Mouse (Mus musculus) forebrain, embryonic 10.5 days (tissue): ENCODE results near the gene Dyrk3. TPM values are rescaled to one million over a fixed set of nuclear protein-coding genes. Genes with fewer than 3 reads are reported as not detected.

Experiments
- DNase-seq: peaks from one replicate; pipeline ENCODE4 v3.0.0-alpha.2; 2017; ENCODE audit warnings: low spot score; ENCODE audit errors: extremely low spot score
- H3K27ac ChIP-seq: fragments of 300-500 bp; sonication (generic); 2 replicates; pipeline ENCODE4 v1.5.1; 2016; ENCODE audit warnings: mild to moderate bottlenecking
- H3K27me3 ChIP-seq: fragments of 300-500 bp; sonication (generic); 2 replicates; pipeline ENCODE4 v1.6.1; 2016; ENCODE audit warnings: mild to moderate bottlenecking; ENCODE audit not compliant: poor library complexity, severe bottlenecking
- H3K36me3 ChIP-seq: fragments of 300-500 bp; sonication (generic); replicated peaks from 2 replicates; pipeline ENCODE4 v1.6.1; 2016; ENCODE audit warnings: mild to moderate bottlenecking, moderate library complexity
- H3K4me1 ChIP-seq: fragments of 300-500 bp; sonication (generic); 2 replicates; pipeline ENCODE4 v1.6.1; 2016
- H3K4me3 ChIP-seq: fragments of 300-500 bp; sonication (generic); 2 replicates; pipeline ENCODE4 v1.5.1; 2016; ENCODE audit warnings: mild to moderate bottlenecking, moderate library complexity
- H3K9me3 ChIP-seq: fragments of 300-500 bp; sonication (generic); 2 replicates; pipeline ENCODE4 v1.6.1; 2016; ENCODE audit warnings: mild to moderate bottlenecking, moderate library complexity
- WGBS: fragments of 180-500 bp; shearing (Covaris S2); methylation state at CpG from one replicate; pipeline ENCODE4 v1.1.7; 2016; 5-methylcytosine and 5-hydroxymethylcytosine counted together
- polyA plus RNA-seq: library from polyadenylated mRNA; unstranded; fragments of >200 nt; fragmentation: Nextera tagmentation; extraction: Ambion mirVana; gene quantifications from 2 replicates; pipeline ENCODE4 v1.2.1, GENCODE M21; 2016

Gene Dyrk3
- polyA plus RNA-seq, 1 experiment from 2014 or later: 15.5 TPM

- Histone ChIP-seq H3K4me1 (peaks cover 62% of the 10 kb centered on the region), H3K4me3 (peak overlapping the region; percentile 97), H3K9me3 (no peaks in the 10 kb centered on the region), H3K36me3 (0 out of 2 replicates have a peak, but pooled peaks cover 7% of the 10 kb centered on the region), H3K27ac (peak overlapping the region; percentile 95), H3K27me3 (peaks cover 12% of the 10 kb centered on the region)
- 37% methylated on average over 9 of the region's 9 CpGs for WGBS
- DNase-seq: no peak
Measured at GRCm38 (mm10) chr1:131096132-131096695, 41.9 kb downstream of the Dyrk3 start.

- Histone ChIP-seq H3K4me3 (peak overlapping the region; percentile 97), H3K9me3 (no peaks in the 10 kb centered on the region), H3K4me1 (peaks cover 69% of the 10 kb centered on the region), H3K27me3 (peaks cover 12% of the 10 kb centered on the region), H3K36me3 (0 out of 2 replicates have a peak, but pooled peaks cover 7% of the 10 kb centered on the region), H3K27ac (no peak overlapping the region)
- DNase-seq: no peak
- 40% methylated on average over 8 of the region's 8 CpGs for WGBS
Measured at GRCm38 (mm10) chr1:131095574-131095973, 42.6 kb downstream of the Dyrk3 start.

- no peaks in the 10 kb centered on the region for H3K9me3 ChIP-seq
- 91% methylated on average over 8 of the region's 8 CpGs for WGBS
- no peak overlapping the region for H3K27ac ChIP-seq
- H3K36me3 ChIP-seq: 0 out of 2 replicates have a peak, but pooled peaks cover 7% of the 10 kb centered on the region
- peaks cover 83% of the 10 kb centered on the region for H3K4me1 ChIP-seq
- no peak for DNase-seq
- peaks cover 6% of the 10 kb centered on the region for H3K27me3 ChIP-seq
- H3K4me3 ChIP-seq: no peak overlapping the region
Measured at GRCm38 (mm10) chr1:131093889-131094288, 44.3 kb downstream of the Dyrk3 start.

GRCm38 (mm10) chr1:131092846-131093245, 45.3 kb downstream of the Dyrk3 start:
- Histone ChIP-seq H3K27me3 (no peaks in the 10 kb centered on the region), H3K27ac (no peak overlapping the region), H3K4me1 (peaks cover 85% of the 10 kb centered on the region), H3K36me3 (0 out of 2 replicates have a peak, but pooled peaks cover 7% of the 10 kb centered on the region), H3K9me3 (no peaks in the 10 kb centered on the region), H3K4me3 (no peak overlapping the region)
- DNase-seq: no peak
- 97% methylated on average over 3 of the region's 3 CpGs for WGBS

GRCm38 (mm10) chr1:131092173-131092572, 46.0 kb downstream of the Dyrk3 start:
- Histone ChIP-seq H3K36me3 (0 out of 2 replicates have a peak, but pooled peaks cover 7% of the 10 kb centered on the region), H3K4me1 (peaks cover 88% of the 10 kb centered on the region), H3K27ac (no peak overlapping the region), H3K9me3 (no peaks in the 10 kb centered on the region), H3K4me3 (no peak overlapping the region), H3K27me3 (no peaks in the 10 kb centered on the region)
- WGBS: 92% methylated on average over 3 of the region's 3 CpGs
- no peak for DNase-seq

GRCm38 (mm10) chr1:131091481-131091880, 46.7 kb downstream of the Dyrk3 start:
- Histone ChIP-seq H3K36me3 (0 out of 2 replicates have a peak, but pooled peaks cover 7% of the 10 kb centered on the region), H3K27ac (no peak overlapping the region), H3K4me1 (peaks cover 93% of the 10 kb centered on the region), H3K4me3 (no peak overlapping the region), H3K9me3 (no peaks in the 10 kb centered on the region), H3K27me3 (no peaks in the 10 kb centered on the region)
- DNase-seq: no peak
- WGBS: 94% methylated on average over 3 of the region's 3 CpGs

GRCm38 (mm10) chr1:131090877-131091276, 47.3 kb downstream of the Dyrk3 start:
- 80% methylated on average over 4 of the region's 4 CpGs for WGBS
- no peak overlapping the region for H3K27ac ChIP-seq

GRCm38 (mm10) chr1:131090261-131090660, 47.9 kb downstream of the Dyrk3 start:
- peaks cover 93% of the 10 kb centered on the region for H3K4me1 ChIP-seq
- no peak overlapping the region for H3K4me3 ChIP-seq
- H3K36me3 ChIP-seq: 0 out of 2 replicates have a peak, but pooled peaks cover 7% of the 10 kb centered on the region
- H3K27me3 ChIP-seq: no peaks in the 10 kb centered on the region
- 0 out of 2 replicates have a peak overlapping the region, but pooled peaks have one; percentile 51 for H3K27ac ChIP-seq
- no peak for DNase-seq
- 89% methylated on average over 5 of the region's 5 CpGs for WGBS
- no peaks in the 10 kb centered on the region for H3K9me3 ChIP-seq

More at GRCm38 (mm10) chr1:131090877-131091276, 47.3 kb downstream of the Dyrk3 start:
- Histone ChIP-seq H3K9me3 (no peaks in the 10 kb centered on the region), H3K4me1 (peaks cover 93% of the 10 kb centered on the region), H3K4me3 (no peak overlapping the region), H3K27me3 (no peaks in the 10 kb centered on the region), H3K36me3 (0 out of 2 replicates have a peak, but pooled peaks cover 7% of the 10 kb centered on the region)
- no peak for DNase-seq

- DNase-seq: no peak
- no peak overlapping the region for H3K4me3 ChIP-seq
- H3K36me3 ChIP-seq: 0 out of 2 replicates have a peak, but pooled peaks cover 7% of the 10 kb centered on the region
- 87% methylated on average over 2 of the region's 2 CpGs for WGBS
- H3K27ac ChIP-seq: peak overlapping the region; percentile 51
- H3K27me3 ChIP-seq: no peaks in the 10 kb centered on the region
- peaks cover 93% of the 10 kb centered on the region for H3K4me1 ChIP-seq
- H3K9me3 ChIP-seq: no peaks in the 10 kb centered on the region
Measured at GRCm38 (mm10) chr1:131089525-131090127, 48.5 kb downstream of the Dyrk3 start.

- Histone ChIP-seq H3K36me3 (0 out of 2 replicates have a peak, but pooled peaks cover 1% of the 10 kb centered on the region), H3K9me3 (no peaks in the 10 kb centered on the region), H3K4me1 (peaks cover 94% of the 10 kb centered on the region), H3K27me3 (no peaks in the 10 kb centered on the region), H3K4me3 (no peak overlapping the region), H3K27ac (peak overlapping the region; percentile 54)
- no peak for DNase-seq
- WGBS: 48% methylated on average over 11 of the region's 11 CpGs
Measured at GRCm38 (mm10) chr1:131088547-131088946, 49.6 kb downstream of the Dyrk3 start.

- 55% methylated on average over 7 of the region's 7 CpGs for WGBS
- Histone ChIP-seq H3K9me3 (no peaks in the 10 kb centered on the region), H3K4me3 (no peak overlapping the region), H3K36me3 (no peaks in the 10 kb centered on the region), H3K27me3 (no peaks in the 10 kb centered on the region), H3K27ac (peak overlapping the region; percentile 68), H3K4me1 (peaks cover 95% of the 10 kb centered on the region)
- no peak for DNase-seq
Measured at GRCm38 (mm10) chr1:131086907-131087306, 51.2 kb downstream of the Dyrk3 start.

GRCm38 (mm10) chr1:131085957-131086739, 52.0 kb downstream of the Dyrk3 start:
- no peaks in the 10 kb centered on the region for H3K27me3 ChIP-seq
- DNase-seq: no peak
- H3K27ac ChIP-seq: peak overlapping the region; percentile 68
- peaks cover 97% of the 10 kb centered on the region for H3K4me1 ChIP-seq
- 9% methylated on average over 4 of the region's 4 CpGs for WGBS
- H3K9me3 ChIP-seq: no peaks in the 10 kb centered on the region
- H3K36me3 ChIP-seq: no peaks in the 10 kb centered on the region
- no peak overlapping the region for H3K4me3 ChIP-seq
